Mouse (Mus musculus) CD4-positive, CD25-positive, alpha-beta regulatory T cell, adult 4 months (primary cell): ENCODE measurements around the gene Mapkbp1. TPM values are rescaled to one million over a fixed set of nuclear protein-coding genes. Genes with fewer than 3 reads are reported as not detected.

ENCODE experiments used
- ATAC-seq: one replicate; pipeline ENCODE4 v1.8.0; 2017
- polyA plus RNA-seq, 2 experiments: library from polyadenylated mRNA; unstranded; fragments of 100-300 nt; shearing (Covaris generic); gene quantifications; one replicate each; pipeline ENCODE4 v1.2.1; 2017

Gene Mapkbp1
- polyA plus RNA-seq, 2 experiments from 2014 or later = 2.4 to 2.9 TPM

DNA sequence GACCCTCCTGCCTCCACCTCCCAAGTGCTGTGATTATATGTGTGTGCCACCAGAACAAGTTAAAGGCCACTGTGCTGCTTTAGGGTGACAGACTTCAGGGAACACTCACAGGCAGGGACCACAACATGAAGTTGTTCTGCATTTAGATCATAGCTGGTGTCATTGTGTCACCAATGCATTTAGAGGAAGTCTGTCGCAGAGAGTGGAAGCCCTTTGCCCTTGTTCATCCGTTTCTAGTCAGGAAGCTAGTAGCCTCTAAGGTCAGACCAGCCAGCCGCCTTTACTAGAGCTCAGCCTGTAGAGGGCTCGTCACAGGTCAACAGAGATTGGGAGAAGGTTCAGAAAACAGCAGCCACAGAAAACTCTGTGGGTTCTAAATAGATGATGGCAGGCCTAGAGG lies 36.2 kb downstream of the Mapkbp1 start:
- no peak for ATAC-seq

DNA sequence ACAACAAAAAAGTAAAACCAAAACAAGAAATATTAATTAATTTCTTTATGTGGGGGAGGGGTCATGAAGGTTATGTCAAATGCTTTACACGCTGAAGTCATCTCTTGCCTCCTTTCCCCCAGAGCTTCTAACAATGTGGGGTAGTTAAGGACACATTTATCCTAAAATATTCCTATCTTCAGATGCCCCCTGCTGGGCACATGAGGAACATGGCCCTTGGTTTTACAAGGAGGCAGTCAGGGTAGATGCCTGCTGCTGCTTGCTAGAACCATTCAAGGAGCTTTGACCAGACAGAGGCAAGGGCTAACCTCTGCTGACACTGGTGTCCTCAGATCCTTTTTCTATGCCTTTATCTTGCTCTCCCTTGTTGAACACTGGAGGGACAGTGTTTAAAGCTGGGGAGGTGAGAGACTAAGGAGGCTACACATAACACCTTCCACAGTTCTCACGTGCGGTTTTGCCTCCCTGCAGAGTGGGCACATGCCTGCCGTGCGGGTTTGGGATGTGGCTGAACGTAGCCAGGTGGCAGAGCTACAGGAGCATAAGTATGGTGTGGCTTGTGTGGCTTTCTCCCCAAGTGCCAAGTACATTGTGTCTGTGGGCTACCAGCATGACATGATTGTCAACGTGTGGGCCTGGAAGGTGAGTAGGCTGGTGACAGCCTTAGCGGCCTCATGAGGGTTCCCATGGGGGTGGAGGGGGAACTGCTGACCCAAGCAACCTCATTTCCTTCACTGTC lies 39.1 kb downstream of the Mapkbp1 start:
- peak; percentile 71 for ATAC-seq

- ATAC-seq = no peak
Observed at GRCm38 (mm10) chr2:120012924-120013323, 40.4 kb downstream of the Mapkbp1 start.

- no peak for ATAC-seq
Observed at GRCm38 (mm10) chr2:120013831-120014486, 41.5 kb downstream of the Mapkbp1 start.

GRCm38 (mm10) chr2:120015882-120016281 lies 43.4 kb downstream of the Mapkbp1 start:
- ATAC-seq = no peak

DNA sequence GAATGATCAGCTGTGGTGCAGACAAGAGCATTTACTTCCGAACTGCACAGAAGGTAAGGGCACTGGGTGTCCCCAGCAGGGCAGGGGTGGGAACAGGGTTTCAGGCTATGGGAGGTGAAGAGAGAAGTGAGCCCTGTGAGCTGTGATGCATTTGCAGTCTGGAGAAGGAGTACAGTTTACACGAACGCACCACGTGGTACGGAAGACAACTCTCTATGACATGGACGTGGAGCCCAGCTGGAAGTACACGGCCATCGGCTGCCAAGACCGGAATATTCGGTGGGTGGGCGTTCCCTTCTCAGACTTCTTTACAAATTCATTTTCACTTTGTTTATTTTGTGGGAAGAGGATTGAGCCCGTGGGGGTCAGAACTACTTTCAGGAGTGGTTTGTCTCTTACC lies 45.1 kb downstream of the Mapkbp1 start:
- no peak for ATAC-seq

DNA sequence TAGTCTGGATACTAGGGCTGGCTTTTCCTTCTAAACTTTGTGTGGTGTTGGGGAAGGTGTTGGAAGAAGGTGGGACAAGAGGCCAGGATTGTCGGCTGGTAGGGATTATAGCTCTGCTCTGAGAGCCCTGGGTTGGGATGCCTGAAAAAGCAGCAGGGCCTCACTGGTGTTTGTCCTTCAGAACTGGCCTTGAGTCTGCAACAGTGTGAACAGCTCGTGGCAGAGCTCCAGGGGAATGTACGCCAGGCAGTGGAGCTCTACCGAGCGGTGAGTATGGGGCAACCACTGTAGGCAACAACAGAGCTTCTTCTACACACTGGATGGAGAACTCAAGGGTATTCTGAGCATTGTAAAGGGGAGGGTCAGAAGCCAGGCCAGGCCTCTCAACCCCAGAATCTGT lies 51.8 kb downstream of the Mapkbp1 start:
- no peak for ATAC-seq

DNA sequence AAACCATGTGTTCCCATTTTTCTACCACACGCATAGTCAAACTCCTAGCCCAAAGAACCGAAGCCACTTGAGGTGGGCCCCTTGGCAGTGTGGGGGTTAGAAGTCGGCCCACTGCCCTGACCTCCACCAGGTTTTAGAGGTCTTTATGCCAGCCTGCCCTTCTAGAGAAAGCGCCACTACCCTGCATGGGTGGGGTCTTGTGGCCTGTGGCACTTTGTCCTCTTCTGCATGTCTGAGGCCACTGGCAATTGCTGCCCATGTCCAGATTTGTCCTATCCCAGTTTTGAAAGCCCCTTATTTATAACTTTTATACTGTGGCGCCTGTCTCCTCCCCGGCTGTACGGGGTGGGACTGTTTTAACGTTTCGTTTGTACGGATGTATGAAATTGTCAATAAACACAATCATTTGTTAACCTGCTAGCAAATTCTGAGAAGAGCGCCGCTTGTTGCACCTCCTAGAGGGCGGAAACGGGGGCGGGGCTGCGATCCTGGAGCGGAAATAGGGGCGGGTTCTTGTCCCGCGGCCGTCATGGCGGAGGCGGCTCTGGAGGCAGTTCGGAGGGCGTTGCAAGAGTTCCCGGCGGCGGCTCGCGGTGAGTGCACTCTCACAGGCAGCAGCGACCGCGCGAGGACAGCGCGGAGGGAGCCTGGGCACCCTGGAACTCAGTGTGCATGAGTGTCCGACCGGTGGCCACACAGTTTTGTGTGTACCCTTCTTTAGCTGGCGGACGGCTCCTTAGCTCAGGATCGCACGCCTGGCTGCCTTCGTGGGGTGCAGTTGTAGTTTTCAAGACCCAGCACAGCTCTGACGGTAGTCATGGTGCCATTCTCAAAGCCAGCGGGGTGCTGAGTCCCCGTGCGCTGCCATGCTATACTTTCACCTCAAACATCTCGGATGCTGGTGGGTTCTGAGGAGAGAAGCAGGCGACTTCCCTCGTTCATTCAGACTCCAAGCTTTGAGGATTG lies 54.8 kb downstream of the Mapkbp1 start, which contains the start of the genes Jmjd7 and Gm28042:
Jmjd7 (plus strand) TSS at position 500 of the 966 bp plus-strand sequence.
Gm28042 (plus strand) TSS at position 510 of the 966 bp plus-strand sequence.
- peak; percentile 96 for ATAC-seq

DNA sequence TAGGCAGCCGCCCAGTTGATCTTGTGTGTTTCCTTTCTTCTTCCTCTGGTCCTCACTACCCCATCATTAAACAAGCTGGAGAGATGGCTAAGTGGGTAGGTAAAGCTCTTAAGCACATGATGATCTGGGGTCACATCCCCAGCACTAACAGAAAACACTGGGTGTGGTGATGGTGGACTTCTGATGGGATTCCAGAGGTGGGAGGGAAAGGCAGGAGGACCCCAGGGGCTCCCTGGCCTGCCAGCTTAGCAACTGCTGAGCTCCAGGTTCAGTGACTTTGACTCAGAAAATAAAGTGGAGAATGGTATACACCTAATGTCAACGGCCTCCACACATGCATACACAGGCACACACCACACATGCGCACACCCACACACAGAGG lies 55.4 kb downstream of the Mapkbp1 start:
- peak; percentile 7 for ATAC-seq

DNA sequence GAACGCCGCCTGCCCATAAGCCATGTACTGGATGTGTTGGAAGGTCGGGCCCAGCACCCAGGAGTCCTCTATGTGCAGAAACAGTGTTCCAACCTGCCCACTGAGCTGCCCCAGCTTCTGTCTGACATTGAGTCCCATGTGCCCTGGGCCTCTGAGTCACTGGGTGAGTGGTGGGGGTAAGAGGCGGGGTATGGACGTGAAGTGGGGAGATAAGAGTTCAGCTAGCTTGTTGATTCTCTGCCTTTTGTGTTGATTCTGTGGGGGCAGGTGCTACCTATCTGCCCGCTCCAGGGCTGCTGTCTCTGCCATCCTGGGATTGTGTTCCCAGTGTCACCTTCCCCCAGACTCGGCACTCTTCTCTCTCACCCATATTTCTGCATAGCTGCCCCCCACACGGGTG lies 57.9 kb downstream of the Mapkbp1 start:
- ATAC-seq = no peak

DNA sequence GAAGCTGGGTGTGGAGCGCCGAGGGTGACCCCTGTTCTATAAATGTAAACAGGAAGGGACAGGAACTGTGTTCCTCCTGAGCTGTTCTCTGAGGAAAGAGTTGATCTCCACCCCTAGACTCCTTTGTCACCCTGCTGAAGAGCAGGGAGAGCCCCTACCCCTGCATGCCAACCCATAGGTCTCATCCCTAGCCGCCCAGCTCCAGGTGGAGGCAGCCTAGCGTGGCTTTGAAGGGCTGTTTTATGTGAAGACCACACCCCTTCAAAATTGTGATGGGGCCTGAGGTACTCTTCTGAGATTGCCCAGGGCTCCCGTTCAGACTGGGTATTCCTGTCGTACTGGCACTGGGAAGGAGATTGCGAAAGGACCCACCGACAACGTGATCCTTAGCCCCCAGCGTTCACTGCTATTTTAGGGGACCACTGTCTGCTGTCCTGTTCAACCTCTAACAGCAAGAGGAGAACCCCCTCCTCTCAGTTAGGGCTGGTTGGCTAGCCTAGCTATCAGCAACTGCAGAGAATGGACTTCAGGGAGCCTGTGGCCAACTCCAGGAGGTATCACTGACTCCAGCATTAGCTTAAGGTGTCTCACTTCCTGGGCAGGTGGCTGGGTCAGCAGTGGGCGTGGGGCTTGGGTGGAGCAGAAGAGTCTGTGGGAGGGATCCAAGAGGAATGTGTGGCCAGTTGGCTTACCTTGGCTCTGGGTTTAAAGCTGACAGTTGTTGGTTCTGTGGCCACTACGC lies 60.4 kb downstream of the Mapkbp1 start, which contains the start of gene Pla2g4b:
Pla2g4b (plus strand) TSS at position 692 of the 742 bp plus-strand sequence.
- ATAC-seq = no peak

GRCm38 (mm10) chr2:120033726-120034125 lies 61.2 kb downstream of the Mapkbp1 start:
- no peak for ATAC-seq

DNA sequence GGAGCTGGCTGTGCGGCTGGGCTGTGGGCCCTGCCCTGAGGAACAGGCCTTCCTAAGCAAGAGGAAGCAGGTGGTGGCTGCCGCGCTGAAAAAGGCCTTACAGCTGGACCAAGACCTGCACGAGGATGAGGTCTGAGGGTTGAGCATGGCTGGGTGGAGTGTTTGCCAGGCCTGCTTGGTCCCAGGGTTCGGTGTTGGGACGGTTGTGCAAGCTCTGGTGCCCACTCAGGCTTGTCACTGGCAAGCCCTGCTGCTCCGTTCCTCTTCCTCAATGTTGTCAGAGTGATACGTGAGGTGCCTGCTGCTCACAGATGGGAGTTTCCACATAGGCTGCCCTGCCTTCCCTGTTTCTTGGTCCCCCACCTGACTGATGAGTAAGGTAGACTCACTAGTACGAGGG lies 65.2 kb downstream of the Mapkbp1 start:
- no peak for ATAC-seq

- no peak for ATAC-seq
Observed at GRCm38 (mm10) chr2:120040991-120041390, 68.5 kb downstream of the Mapkbp1 start.

- no peak for ATAC-seq
Observed at GRCm38 (mm10) chr2:120044101-120044603, 71.7 kb downstream of the Mapkbp1 start.

DNA sequence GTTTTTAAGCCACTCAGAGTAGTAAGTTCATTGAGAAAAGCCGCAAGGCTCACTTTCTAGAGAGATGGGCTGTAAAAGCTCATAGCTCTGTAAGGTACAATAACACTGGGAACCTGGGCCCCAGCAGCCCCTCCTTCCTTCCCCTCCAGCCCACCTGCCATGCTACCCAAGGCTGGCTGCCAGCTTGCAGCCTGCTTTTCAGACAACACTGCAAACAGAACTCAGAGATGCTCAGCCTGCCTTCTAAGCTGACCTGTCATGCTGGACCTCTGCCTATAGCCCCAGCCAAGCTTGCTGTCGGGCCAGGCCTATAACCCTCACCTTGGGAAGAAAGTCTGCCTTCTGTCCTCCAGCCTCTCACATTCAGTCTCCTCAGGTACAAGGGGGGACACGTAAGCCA lies 72.2 kb downstream of the Mapkbp1 start:
- no peak for ATAC-seq

DNA sequence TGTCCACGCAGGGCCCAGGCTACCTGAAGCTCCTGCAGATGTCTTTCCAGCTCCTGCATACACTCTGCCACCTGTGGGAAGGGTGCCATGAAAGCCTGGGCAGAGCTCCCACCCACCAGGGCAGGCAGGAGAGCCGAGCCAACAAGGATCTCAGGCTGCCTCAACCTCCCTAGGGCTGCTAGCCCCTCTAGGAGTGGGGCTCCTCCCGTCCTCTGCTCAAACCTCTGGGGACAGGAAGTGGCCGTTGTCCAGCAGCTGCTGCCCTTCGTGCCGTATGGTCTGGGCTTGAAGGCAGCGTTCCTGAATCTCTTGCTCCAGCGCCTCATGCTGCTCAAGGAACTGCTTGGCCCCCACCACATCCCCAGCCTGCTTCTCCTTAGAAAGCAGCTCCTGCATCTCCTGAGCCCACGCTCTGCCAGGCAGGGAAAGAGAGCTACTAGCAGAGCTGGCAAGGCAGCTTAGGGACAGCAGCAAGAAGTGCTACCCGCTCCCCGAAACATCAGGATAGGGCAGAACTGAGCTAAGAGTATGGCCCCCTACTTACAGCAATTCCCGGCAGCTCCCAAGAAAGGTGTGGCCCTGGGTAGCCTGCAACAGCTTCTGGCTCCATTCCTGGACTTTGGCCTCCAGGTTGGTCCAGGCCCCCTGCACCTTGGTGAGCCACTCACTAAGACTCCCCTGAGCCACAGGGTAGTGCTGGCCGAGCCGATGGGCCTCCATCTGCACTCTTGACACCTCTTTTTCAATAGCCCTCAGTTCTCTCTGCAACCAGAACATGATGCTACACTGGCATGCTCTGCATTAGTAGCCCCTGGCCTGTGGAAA lies 74.2 kb downstream of the Mapkbp1 start:
- no peak for ATAC-seq

DNA sequence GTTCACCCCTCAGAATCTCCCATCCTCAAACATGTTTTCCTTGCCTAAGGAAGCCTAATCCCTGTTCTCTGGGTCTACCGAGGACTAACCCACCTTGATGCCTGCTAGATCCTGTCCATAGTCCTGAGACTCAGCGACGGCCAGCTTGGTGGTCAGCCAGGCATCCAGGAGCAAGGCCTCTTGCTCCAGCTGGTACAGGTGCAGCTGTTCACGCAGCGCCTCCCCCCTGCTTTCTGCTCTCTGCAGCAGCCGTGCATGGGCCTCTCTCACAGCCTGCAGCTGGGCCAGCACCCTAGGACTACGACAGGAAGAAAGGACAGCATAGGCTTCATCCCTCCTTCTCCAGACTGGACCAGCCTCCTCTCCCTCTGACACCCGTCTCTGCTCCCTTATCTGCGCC lies 75.7 kb downstream of the Mapkbp1 start:
- no peak for ATAC-seq

- ATAC-seq = no peak
Observed at GRCm38 (mm10) chr2:120049632-120050274, 77.3 kb downstream of the Mapkbp1 start.

DNA sequence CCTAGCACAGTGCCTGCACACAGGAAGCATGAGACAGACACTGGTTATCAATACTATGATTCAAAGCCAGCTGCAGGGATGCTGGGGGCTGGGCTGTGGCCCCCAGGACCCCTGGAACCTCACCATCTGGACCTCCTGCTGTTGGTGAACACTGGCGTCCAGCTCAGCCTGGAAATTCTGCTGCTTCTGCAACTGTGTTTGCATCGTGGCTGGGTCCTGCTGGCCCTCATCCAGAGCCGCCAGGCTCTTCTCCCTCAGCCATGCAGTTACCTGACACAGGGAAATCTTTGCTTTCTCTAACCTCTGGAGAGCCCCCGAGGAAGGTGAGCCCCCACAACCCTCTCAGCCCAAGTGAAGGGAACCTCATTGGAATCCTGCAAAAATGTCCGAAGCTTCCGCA lies 78.9 kb downstream of the Mapkbp1 start:
- no peak for ATAC-seq
